Mouse (Mus musculus): ENCODE results near the gene Slc22a3. TPM values are rescaled to one million over a fixed set of nuclear protein-coding genes. Genes with fewer than 3 reads are reported as not detected.

Gene Slc22a3
- polyA plus RNA-seq, 1 experiment from 2014 or later = 0.20 TPM

DNA sequence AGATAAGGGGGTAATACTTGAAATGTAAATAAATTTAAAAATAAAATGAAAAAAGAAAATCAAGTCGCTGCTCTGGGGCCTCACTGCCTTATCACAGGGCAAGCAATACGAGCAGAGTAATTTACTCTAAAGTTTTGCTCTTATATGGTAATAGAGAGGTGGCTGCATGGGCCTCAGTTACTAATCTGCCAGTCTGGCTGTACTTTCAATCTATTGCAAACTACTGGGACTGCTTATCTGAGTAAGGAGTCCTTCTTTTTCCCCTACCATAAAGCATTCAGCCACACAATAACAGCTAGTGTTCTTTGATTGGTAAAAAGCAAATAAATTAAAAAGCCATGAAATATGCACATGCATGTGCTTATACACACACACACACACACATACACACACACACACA, 125.9 kb downstream of the Slc22a3 start:
- WGBS = 49% methylated on average over 2 of the region's 2 CpGs
- no peaks in the 10 kb centered on the region for H3K36me3 ChIP-seq (ENCODE audit: control insufficient read depth, insufficient read depth)
- H3K4me3 ChIP-seq (ENCODE audit: low read depth, low read length) = no peak overlapping the region
- H3K9ac ChIP-seq (ENCODE audit: low read depth, low read length) = no peak overlapping the region
- TF ChIP-seq CTCF (IDR thresholded peaks at IDR 0.05; ENCODE audit: low read depth) = no peak
- no peaks in the 10 kb centered on the region for H3K9me3 ChIP-seq (ENCODE audit: control insufficient read depth)
- H3K27ac ChIP-seq (ENCODE audit: low read depth, low read length) = no peak overlapping the region
- ATAC-seq = no peak
- no peaks in the 10 kb centered on the region for H3K27me3 ChIP-seq (replicated peaks; ENCODE audit: control insufficient read depth, insufficient read depth, low read length)
- H3K4me2 ChIP-seq (replicated peaks; ENCODE audit: low read depth) = no peak overlapping the region; the same call in 1 of the 2 replicates
- no peaks in the 10 kb centered on the region for H3K4me1 ChIP-seq (replicated peaks; ENCODE audit: control insufficient read depth, insufficient read depth, low read length)

DNA sequence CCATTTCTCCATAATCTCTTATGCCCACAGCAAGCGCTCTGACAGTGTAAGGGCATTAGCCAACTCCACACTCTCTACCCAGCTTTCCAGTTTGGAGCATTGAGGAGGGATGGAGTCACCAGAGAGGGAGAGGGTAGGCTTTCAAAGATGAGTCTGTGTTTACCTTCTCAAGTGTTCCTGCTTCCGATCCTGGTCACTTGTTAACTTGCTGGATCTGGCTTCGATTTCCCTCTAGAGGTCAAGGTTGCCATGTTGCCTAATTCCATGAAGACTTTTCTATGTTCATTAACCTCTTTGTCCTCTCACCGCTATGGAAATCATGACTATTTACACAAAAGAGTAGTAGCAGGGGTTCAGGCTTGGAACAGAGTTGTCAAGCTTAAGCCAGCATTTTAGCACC, 127.2 kb downstream of the Slc22a3 start:
- Histone ChIP-seq H3K9ac (ENCODE audit: low read depth, low read length) (no peak overlapping the region), H3K9me3 (ENCODE audit: control insufficient read depth) (no peaks in the 10 kb centered on the region), H3K4me3 (ENCODE audit: low read depth, low read length) (no peak overlapping the region), H3K27me3 (replicated peaks; ENCODE audit: control insufficient read depth, insufficient read depth, low read length) (no peaks in the 10 kb centered on the region), H3K4me1 (replicated peaks; ENCODE audit: control insufficient read depth, insufficient read depth, low read length) (no peaks in the 10 kb centered on the region), H3K36me3 (ENCODE audit: control insufficient read depth, insufficient read depth) (no peaks in the 10 kb centered on the region), H3K4me2 (replicated peaks; ENCODE audit: low read depth) (no peak overlapping the region), H3K27ac (ENCODE audit: low read depth, low read length) (no peak overlapping the region)
- no peak for ATAC-seq
- TF ChIP-seq CTCF (IDR thresholded peaks at IDR 0.05; ENCODE audit: low read depth) = no peak
- 67% methylated on average over 4 of the region's 4 CpGs for WGBS

DNA sequence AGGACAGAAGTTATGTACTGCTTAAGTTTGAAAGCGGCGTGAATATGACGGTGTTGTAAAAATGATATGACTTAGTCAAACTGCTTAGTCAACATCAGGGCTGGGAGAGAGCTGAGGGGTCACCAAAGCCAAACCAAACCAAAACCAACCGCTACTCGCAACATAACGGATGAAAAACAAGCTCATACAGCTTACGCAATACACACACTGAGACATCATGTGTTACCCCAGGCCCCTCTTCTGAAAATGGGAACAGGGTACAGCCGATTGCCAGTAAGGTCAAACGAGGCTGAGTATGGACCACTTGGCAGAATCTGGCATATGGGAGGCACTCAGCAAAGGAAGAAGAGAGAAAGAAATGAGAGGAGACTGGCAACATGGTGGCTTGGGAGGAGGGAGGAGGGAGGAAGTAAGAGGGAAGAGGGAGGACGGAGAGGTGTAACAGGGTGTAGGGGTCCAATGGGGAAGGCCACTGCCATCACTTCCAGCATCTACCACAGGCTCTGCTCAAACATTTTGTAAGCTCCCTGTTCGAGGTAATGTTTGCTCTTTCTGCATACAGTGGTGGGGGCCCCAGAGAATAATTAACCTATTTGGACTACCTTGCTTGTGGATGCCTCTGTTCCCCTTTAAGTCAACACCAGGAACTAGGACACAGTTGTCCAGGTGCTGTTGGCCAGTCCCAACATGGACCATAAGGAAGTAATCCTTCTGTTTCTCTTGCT, 129.4 kb downstream of the Slc22a3 start, which contains the start of gene Plg:
Gene Plg, plus strand, starts transcription at position 628 of the 725 bp plus-strand sequence.
- ATAC-seq = no peak
- 70% methylated on average over 11 of the region's 11 CpGs for WGBS

DNA sequence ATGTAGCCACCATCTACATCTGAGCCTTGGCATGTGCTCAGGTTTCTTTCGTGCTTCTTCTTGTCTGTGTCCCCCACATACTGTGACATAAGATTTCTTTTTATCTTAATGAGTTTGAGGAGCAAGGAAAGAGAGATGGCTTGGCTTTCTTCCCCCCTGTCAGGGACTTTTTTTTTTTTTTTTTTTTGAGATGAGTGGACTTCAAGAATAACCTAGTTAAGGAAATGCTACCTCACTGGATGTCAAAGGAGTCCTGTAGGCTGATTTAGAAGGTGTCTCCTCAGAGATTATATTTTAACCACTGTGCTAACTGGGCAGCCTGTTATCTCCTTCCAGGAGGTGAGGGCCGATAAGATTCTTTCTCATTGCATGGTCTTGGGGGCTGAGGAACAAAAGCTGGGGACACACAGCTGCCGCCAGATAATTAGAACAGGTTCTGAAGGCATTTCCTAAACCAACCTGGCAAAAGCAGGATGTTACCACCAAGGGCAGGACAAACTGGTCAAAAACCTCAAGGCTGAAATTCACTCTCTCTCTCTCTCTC, 133.8 kb downstream of the Slc22a3 start:
- Histone ChIP-seq H3K4me3 (ENCODE audit: low read depth, low read length) (no peak overlapping the region), H3K9me3 (ENCODE audit: control insufficient read depth) (no peaks in the 10 kb centered on the region), H3K9ac (ENCODE audit: low read depth, low read length) (no peak overlapping the region), H3K36me3 (ENCODE audit: control insufficient read depth, insufficient read depth) (no peaks in the 10 kb centered on the region), H3K27me3 (replicated peaks; ENCODE audit: control insufficient read depth, insufficient read depth, low read length) (no peaks in the 10 kb centered on the region), H3K4me2 (replicated peaks; ENCODE audit: low read depth) (no peak overlapping the region), H3K4me1 (replicated peaks; ENCODE audit: control insufficient read depth, insufficient read depth, low read length) (no peaks in the 10 kb centered on the region), H3K27ac (ENCODE audit: low read depth, low read length) (no peak overlapping the region)
- 31% methylated on average over 3 of the region's 3 CpGs for WGBS
- no peak for ATAC-seq
- no peak for TF ChIP-seq CTCF (IDR thresholded peaks at IDR 0.05; ENCODE audit: low read depth)

More for the DNA sequence above, 129.4 kb downstream of the Slc22a3 start, which contains the start of gene Plg:
- H3K4me3 ChIP-seq (ENCODE audit: low read depth, low read length) = no peak within 1 kb of the TSS
- H3K27ac ChIP-seq (ENCODE audit: low read depth, low read length) = no peak within 1 kb of the TSS
- H3K36me3 ChIP-seq (ENCODE audit: control insufficient read depth, insufficient read depth) = no peaks in the 10 kb centered on the region
- H3K9ac ChIP-seq (ENCODE audit: low read depth, low read length) = no peak within 1 kb of the TSS
- no peaks in the 10 kb centered on the region for H3K9me3 ChIP-seq (ENCODE audit: control insufficient read depth)
- H3K4me1 ChIP-seq (replicated peaks; ENCODE audit: control insufficient read depth, insufficient read depth, low read length) = no peaks in the 10 kb centered on the region
- H3K4me2 ChIP-seq (replicated peaks; ENCODE audit: low read depth) = no peak within 1 kb of the TSS
- TF ChIP-seq CTCF (IDR thresholded peaks at IDR 0.05; ENCODE audit: low read depth) = no peak
- H3K27me3 ChIP-seq (replicated peaks; ENCODE audit: control insufficient read depth, insufficient read depth, low read length) = no peaks in the 10 kb centered on the region

DNA sequence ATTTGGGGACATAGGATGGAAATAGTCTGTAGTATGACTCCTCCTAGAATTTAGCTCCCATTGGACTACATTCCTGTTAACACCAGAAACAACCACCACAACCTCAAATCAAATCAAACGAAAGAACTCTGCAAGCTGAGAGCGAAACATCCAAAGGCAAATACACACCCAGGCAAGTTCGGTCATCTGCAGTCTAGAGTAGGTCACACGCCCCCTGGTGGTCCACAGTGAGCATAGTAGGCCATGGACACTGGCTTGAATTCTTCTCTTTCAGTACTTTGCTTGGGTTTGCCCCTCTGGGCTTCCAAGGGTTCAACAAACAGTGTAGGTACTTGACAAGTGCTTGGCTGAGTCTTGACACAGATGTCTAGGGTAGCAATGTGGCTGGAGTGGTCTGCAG, 135.5 kb downstream of the Slc22a3 start:
- TF ChIP-seq CTCF (IDR thresholded peaks at IDR 0.05; ENCODE audit: low read depth) = peak; percentile 93
- H3K27me3 ChIP-seq (replicated peaks; ENCODE audit: control insufficient read depth, insufficient read depth, low read length) = no peaks in the 10 kb centered on the region
- H3K9ac ChIP-seq (ENCODE audit: low read depth, low read length) = no peak overlapping the region
- H3K4me2 ChIP-seq (replicated peaks; ENCODE audit: low read depth) = peak overlapping the region; percentile 40
- no peaks in the 10 kb centered on the region for H3K36me3 ChIP-seq (ENCODE audit: control insufficient read depth, insufficient read depth)
- ATAC-seq = no peak
- H3K4me3 ChIP-seq (ENCODE audit: low read depth, low read length) = no peak overlapping the region
- WGBS = 26% methylated on average over 4 of the region's 4 CpGs
- no peaks in the 10 kb centered on the region for H3K4me1 ChIP-seq (replicated peaks; ENCODE audit: control insufficient read depth, insufficient read depth, low read length)
- H3K27ac ChIP-seq (ENCODE audit: low read depth, low read length) = no peak overlapping the region
- no peaks in the 10 kb centered on the region for H3K9me3 ChIP-seq (ENCODE audit: control insufficient read depth)

DNA sequence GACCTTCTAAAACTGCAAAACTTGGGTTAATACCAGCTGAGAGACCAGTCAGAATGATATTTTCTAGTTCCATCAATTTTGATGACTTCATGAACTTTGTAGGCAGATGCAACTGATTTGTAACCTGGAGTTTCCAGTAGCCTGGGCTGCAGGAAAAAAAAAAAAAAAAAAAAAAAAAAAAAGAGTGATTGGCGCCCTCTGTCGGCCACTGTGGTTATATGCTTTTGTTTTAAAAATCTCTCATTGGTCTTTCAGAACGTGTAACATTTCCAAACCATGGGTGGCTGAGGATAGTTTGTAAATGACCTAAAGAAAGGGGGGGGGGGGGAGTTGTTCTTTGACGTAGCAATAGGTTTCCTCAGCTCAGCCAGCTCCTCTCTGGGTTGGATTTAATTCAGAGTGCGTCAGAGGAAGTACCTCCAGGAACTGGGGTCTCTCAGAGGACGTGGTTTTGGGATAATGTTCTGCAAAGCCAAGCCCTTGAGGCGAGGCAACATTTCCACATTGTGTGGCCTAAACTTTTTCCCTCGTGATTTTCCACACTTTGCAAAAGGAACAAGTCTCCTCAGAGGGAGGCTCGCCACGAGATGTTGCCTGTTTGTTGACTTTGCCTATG, 136.1 kb downstream of the Slc22a3 start:
- Histone ChIP-seq H3K36me3 (ENCODE audit: control insufficient read depth, insufficient read depth) (no peaks in the 10 kb centered on the region), H3K4me3 (ENCODE audit: low read depth, low read length) (no peak overlapping the region), H3K9me3 (ENCODE audit: control insufficient read depth) (no peaks in the 10 kb centered on the region), H3K9ac (ENCODE audit: low read depth, low read length) (no peak overlapping the region), H3K4me2 (replicated peaks; ENCODE audit: low read depth) (peak overlapping the region; percentile 40), H3K4me1 (replicated peaks; ENCODE audit: control insufficient read depth, insufficient read depth, low read length) (no peaks in the 10 kb centered on the region), H3K27ac (ENCODE audit: low read depth, low read length) (no peak overlapping the region), H3K27me3 (replicated peaks; ENCODE audit: control insufficient read depth, insufficient read depth, low read length) (no peaks in the 10 kb centered on the region)
- peak; percentile 63 for TF ChIP-seq CTCF (IDR thresholded peaks at IDR 0.05; ENCODE audit: low read depth)
- ATAC-seq = no peak
- 42% methylated on average over 10 of the region's 10 CpGs for WGBS
